Mouse (Mus musculus) thymus, adult 2 months (tissue): ENCODE measurements around the gene Opn1sw. TPM values are rescaled to one million over a fixed set of nuclear protein-coding genes. Genes with fewer than 3 reads are reported as not detected.
"Not testable (repeated sequence)": the region's sequence is repeated elsewhere in the genome, so short reads cannot be mapped to it uniquely, and the experiment has no call there.

Source experiments
- DNase-seq: peaks from one replicate; pipeline ENCODE4 v3.0.0; 2021
- H3K27ac ChIP-seq: fragments of 200-500 bp; 2 replicates; pipeline ENCODE4 v1.5.1; 2012; ENCODE audit warnings: low read length, control low read depth; ENCODE audit not compliant: control insufficient read depth, insufficient read depth
- H3K27me3 ChIP-seq: fragments of 200-500 bp; 2 replicates; pipeline ENCODE4 v1.6.1; 2012; ENCODE audit warnings: mild to moderate bottlenecking, low read length, moderate library complexity, mixed read lengths; ENCODE audit not compliant: control insufficient read depth, insufficient read depth
- H3K36me3 ChIP-seq: fragments of 200-500 bp; 2 replicates; pipeline ENCODE4 v1.6.1; 2012; ENCODE audit warnings: mild to moderate bottlenecking, low read length, moderate library complexity; ENCODE audit not compliant: control insufficient read depth, insufficient read depth
- H3K4me1 ChIP-seq: fragments of 200-500 bp; replicated peaks from 2 replicates; pipeline ENCODE4 v1.6.1; 2012; ENCODE audit warnings: low read length; ENCODE audit not compliant: control insufficient read depth, insufficient read depth
- H3K4me3 ChIP-seq: fragments of 200-500 bp; 2 replicates; pipeline ENCODE4 v1.5.1; 2012; ENCODE audit warnings: mild to moderate bottlenecking, low read length, control low read depth, moderate library complexity; ENCODE audit not compliant: control insufficient read depth, insufficient read depth
- CTCF ChIP-seq: fragments of 200-500 bp; IDR thresholded peaks from 2 replicates; pipeline ENCODE4 v1.5.1; 2012; ENCODE audit warnings: mild to moderate bottlenecking, control low read depth, low read length, moderate library complexity, borderline replicate concordance; ENCODE audit not compliant: control insufficient read depth, poor library complexity, insufficient read depth; ENCODE audit errors: extremely low read depth
- POLR2A ChIP-seq: fragments of 200-500 bp; IDR thresholded peaks from 2 replicates; pipeline ENCODE4 v1.6.1; 2012; ENCODE audit warnings: mild to moderate bottlenecking, low read length, control low read depth, moderate library complexity; ENCODE audit not compliant: control insufficient read depth, poor library complexity, insufficient read depth; ENCODE audit errors: extremely low read depth
- WGBS: fragments of 180-500 bp; shearing (Covaris S2); methylation state at CpG from one replicate; pipeline ENCODE4 v1.1.7; 2018; 5-methylcytosine and 5-hydroxymethylcytosine counted together
- polyA plus RNA-seq: library from polyadenylated mRNA; depleted of rRNA; stranded (reverse); fragments of >200 nt; gene quantifications from 2 replicates; pipeline ENCODE4 v1.2.3, GENCODE M21; 2012; rRNA removed

Gene Opn1sw
- polyA plus RNA-seq, 1 experiment: 0.04 TPM

DNA sequence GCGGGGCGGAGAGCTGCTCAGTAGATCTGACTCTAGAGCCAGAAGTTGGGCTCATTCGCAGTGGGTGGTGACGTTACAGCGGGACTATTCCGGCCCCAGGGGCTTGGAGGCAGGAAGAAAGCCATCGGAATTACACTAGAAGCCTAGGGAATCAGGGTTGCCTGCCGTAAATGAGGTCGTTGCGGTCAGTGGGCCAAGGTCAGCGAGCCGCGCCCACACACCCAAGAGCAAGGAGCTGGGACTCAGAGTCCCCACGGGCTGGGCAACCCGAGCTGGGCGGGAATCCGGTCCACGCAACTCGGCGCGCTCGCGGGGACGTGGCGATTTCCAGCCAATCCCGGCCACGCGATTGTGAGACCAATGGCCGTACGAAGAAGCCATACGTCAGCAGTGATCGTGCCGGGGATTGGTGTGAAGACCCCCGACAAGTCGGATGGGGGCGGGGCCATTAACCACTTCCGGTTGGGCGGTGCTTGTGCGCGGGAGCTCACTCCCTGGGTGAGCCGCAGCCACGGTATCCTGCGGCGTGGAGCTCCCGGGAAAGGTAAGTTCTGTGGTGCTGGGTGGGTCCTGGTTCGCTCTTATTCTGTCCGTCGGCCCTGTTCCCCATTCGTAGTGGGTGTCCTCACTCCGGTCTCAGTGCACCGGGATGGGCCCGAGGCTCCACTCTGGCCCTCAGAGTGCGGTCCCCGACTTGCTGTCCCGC, 40.5 kb downstream of the Opn1sw start, which contains the start of gene Calu:
TSS of gene Calu (plus strand) at position 405 of the 706 bp plus-strand sequence.
- DNase-seq: peak; percentile 100
- no peaks in the 10 kb centered on the region for H3K36me3 ChIP-seq
- TF ChIP-seq CTCF: no peak; the same call in 1 of the 2 replicates
- peak; percentile 91 for TF ChIP-seq POLR2A
- H3K4me1 ChIP-seq: no peaks in the 10 kb centered on the region
- H3K27ac ChIP-seq: no peak within 1 kb of the TSS
- no peaks in the 10 kb centered on the region for H3K27me3 ChIP-seq
- under 1% methylated on average over 55 of the region's 55 CpGs for WGBS
- peak within 1 kb of the TSS; percentile 62 for H3K4me3 ChIP-seq

GRCm38 (mm10) chr6:29347189-29347588, 41.1 kb downstream of the Opn1sw start:
- Histone ChIP-seq H3K4me3 (peak overlapping the region; percentile 62), H3K27me3 (no peaks in the 10 kb centered on the region), H3K27ac (no peak overlapping the region), H3K36me3 (no peaks in the 10 kb centered on the region), H3K4me1 (no peaks in the 10 kb centered on the region)
- no peak for TF ChIP-seq CTCF
- no peak for TF ChIP-seq POLR2A
- 49% methylated on average over 7 of the region's 7 CpGs for WGBS
- no peak for DNase-seq

GRCm38 (mm10) chr6:29346512-29346911, 41.8 kb downstream of the Opn1sw start:
- not testable (repeated sequence) for H3K36me3 ChIP-seq, H3K27me3 ChIP-seq, H3K4me3 ChIP-seq, H3K27ac ChIP-seq, H3K4me1 ChIP-seq, DNase-seq
- WGBS: 98% methylated on average over 2 of the region's 2 CpGs

DNA sequence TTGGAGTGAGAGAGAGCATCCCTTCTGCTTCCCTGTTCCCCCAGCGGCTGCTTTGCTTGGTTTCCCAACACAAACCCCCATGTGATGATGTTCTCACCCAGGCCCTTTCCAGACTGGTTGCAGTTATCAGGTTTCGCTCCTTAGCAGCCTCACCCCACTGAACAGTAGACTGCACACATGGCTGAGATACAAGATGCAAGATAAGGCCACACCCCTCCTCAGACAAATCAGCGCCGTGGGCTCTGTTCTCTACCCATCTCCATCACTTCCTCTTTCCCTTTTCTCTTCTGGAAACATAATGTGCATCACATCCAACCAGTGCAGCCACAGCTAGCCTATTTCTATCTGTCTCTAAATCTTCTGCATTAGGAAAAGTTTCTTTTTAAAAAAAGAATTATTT, 58.8 kb downstream of the Opn1sw start:
- Histone ChIP-seq H3K27ac (no peak overlapping the region), H3K36me3 (no peaks in the 10 kb centered on the region), H3K27me3 (no peaks in the 10 kb centered on the region), H3K4me1 (no peaks in the 10 kb centered on the region), H3K4me3 (no peak overlapping the region)
- DNase-seq: no peak
- TF ChIP-seq POLR2A (no peak), CTCF (no peak)
- WGBS: 33% methylated on average over 4 of the region's 4 CpGs

DNA sequence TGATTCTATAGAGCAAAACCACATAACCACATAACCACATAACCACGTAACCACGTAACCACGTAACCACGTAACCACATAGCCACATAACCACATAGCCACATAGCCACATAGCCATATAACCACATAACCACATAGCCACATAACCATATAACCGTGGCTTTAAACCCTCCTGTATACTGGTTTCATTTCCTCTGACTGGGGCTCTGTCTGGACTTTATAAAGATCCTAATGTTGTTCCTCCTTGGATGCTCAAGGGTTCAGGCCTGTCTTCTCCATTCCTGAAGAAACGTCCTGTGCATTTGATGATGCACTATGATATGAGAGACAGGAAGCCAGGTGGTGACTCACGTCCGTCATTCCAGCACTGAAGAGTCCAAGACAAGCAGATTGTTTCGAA, 61.3 kb downstream of the Opn1sw start:
- Histone ChIP-seq H3K36me3 (no peaks in the 10 kb centered on the region), H3K4me3 (no peak overlapping the region), H3K27me3 (no peaks in the 10 kb centered on the region), H3K4me1 (peaks cover 3% of the 10 kb centered on the region), H3K27ac (no peak overlapping the region)
- TF ChIP-seq POLR2A (no peak), CTCF (no peak)
- 36% methylated on average over 9 of the region's 9 CpGs for whole genome bisulfite sequencing
- no peak for DNase-seq

Other genes with a start within 250 kb of the Opn1sw start
- gene Rbm28, start 223.5 kb downstream of the Opn1sw start, polyA plus RNA-seq: 9.9 and 13.0 TPM in 2 replicates
- 0.32 and 0.41 TPM in 2 replicates for gene Prrt4, start 208.9 kb downstream of the Opn1sw start, polyA plus RNA-seq
- gene Impdh1, start 172.1 kb downstream of the Opn1sw start, polyA plus RNA-seq: 323 and 354 TPM in 2 replicates
- 31.3 and 35.9 TPM in 2 replicates for gene Hilpda, start 116.0 kb downstream of the Opn1sw start, polyA plus RNA-seq
- gene Fam71f2, start 108.9 kb downstream of the Opn1sw start, polyA plus RNA-seq: 2.5 and 2.7 TPM in 2 replicates
- not detected in 2 replicates for gene Fam71f1, start 69.3 kb downstream of the Opn1sw start, polyA plus RNA-seq
- 35.2 and 41.9 TPM in 2 replicates for gene Calu, start 40.4 kb downstream of the Opn1sw start, polyA plus RNA-seq
- 0.61 and 1.3 TPM in 2 replicates for gene Ccdc136, start 7.8 kb upstream of the Opn1sw start, polyA plus RNA-seq
- gene Flnc, start 44.8 kb upstream of the Opn1sw start, polyA plus RNA-seq: 0.78 and 2.5 TPM in 2 replicates
- gene Atp6v1f, start 79.2 kb upstream of the Opn1sw start, polyA plus RNA-seq: 294 and 381 TPM in 2 replicates
- 0.22 and 0.34 TPM in 2 replicates for gene Atp6v1fnb, start 83.0 kb upstream of the Opn1sw start, polyA plus RNA-seq
- gene Kcp, start 119.5 kb upstream of the Opn1sw start, polyA plus RNA-seq: 2.9 and 3.0 TPM in 2 replicates
- 37.3 and 46.4 TPM in 2 replicates for gene Irf5, start 138.2 kb upstream of the Opn1sw start, polyA plus RNA-seq
- 62.6 and 63.7 TPM in 2 replicates for gene Tnpo3, start 221.4 kb upstream of the Opn1sw start, polyA plus RNA-seq